Mouse (Mus musculus): ENCODE data around the gene Afdn. TPM values are rescaled to one million over a fixed set of nuclear protein-coding genes. Genes with fewer than 3 reads are reported as not detected.
"Not testable (repeated sequence)": the region's sequence is repeated elsewhere in the genome, so short reads cannot be mapped to it uniquely, and the experiment has no call there.

Gene Afdn
- polyA plus RNA-seq, 1 experiment from 2014 or later, result 9.5 TPM

GRCm38 (mm10) chr17:13913951-13914350 is 153.6 kb downstream of the Afdn start:
- Histone ChIP-seq H3K4me3 (replicated peaks) (no peak overlapping the region), H3K27ac (replicated peaks) (no peak overlapping the region), H3K9ac (no peak overlapping the region), H3K4me2 (no peak overlapping the region), H3K9me3 (replicated peaks) (no peaks in the 10 kb centered on the region), H3K27me3 (no peaks in the 10 kb centered on the region), H3K36me3 (replicated peaks) (no peaks in the 10 kb centered on the region), H3K4me1 (replicated peaks) (no peaks in the 10 kb centered on the region)
- WGBS (ENCODE audit: insufficient replicate concordance), result 63% methylated on average over 4 of the region's 4 CpGs
- no peak for ATAC-seq (ENCODE audit: insufficient read depth)

DNA sequence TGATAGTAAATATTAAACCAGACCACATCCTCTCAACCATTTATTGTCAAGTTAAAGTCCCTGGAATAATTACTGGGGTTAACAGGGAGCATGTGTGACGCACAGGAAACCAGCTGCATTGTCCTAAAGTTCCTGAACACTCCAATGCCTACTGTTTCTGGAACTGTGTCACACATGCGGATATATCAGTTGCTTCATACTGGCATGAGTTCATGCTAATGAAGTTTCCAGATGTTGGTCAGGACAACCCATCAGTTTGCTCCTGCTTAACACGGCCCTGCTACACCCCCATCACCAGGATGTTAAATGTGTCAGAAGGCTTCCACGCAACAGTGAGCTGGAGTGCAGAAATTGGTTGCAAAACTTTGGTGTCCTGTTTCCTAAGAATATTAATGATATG is 154.2 kb downstream of the Afdn start:
- Histone ChIP-seq H3K9me3 (replicated peaks) (no peaks in the 10 kb centered on the region), H3K36me3 (replicated peaks) (no peaks in the 10 kb centered on the region), H3K4me1 (replicated peaks) (no peaks in the 10 kb centered on the region), H3K9ac (no peak overlapping the region), H3K27me3 (no peaks in the 10 kb centered on the region), H3K27ac (replicated peaks) (no peak overlapping the region), H3K4me3 (replicated peaks) (no peak overlapping the region), H3K4me2 (no peak overlapping the region)
- WGBS (ENCODE audit: insufficient replicate concordance), result 50% methylated on average over 4 of the region's 4 CpGs
- no peak for ATAC-seq (ENCODE audit: insufficient read depth)

DNA sequence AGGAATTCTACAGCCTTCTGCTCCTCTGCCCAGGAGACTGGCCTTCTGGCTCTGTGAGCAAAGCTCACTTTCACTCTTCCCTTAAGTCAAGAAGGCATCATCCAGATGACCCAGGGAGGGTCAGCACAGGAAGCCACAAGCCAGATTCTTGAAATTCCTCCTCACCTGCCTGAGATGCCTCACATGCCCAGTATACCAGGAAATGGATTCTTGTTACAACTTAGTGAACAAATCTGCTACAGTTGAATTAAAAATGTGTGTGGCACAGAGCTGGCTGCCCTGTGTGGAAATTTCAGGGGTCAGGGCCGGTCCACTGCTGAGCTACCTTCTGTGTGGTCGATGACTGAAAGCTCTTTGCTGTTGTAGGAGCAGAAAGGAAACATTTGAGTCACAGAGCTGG is 160.4 kb downstream of the Afdn start:
- H3K4me2 ChIP-seq, result no peak overlapping the region
- H3K4me1 ChIP-seq (replicated peaks), result no peaks in the 10 kb centered on the region
- H3K36me3 ChIP-seq (replicated peaks), result no peaks in the 10 kb centered on the region
- H3K4me3 ChIP-seq (replicated peaks), result no peak overlapping the region
- no peak overlapping the region for H3K9ac ChIP-seq
- WGBS (ENCODE audit: insufficient replicate concordance), result 47% methylated on average over 2 of the region's 2 CpGs
- no peak overlapping the region for H3K27ac ChIP-seq (replicated peaks)
- ATAC-seq (ENCODE audit: insufficient read depth), result no peak
- H3K27me3 ChIP-seq, result no peaks in the 10 kb centered on the region
- H3K9me3 ChIP-seq (replicated peaks), result no peaks in the 10 kb centered on the region

GRCm38 (mm10) chr17:13923418-13923817 is 163.1 kb downstream of the Afdn start:
- Histone ChIP-seq H3K9ac (no peak overlapping the region), H3K4me3 (replicated peaks) (no peak overlapping the region), H3K36me3 (replicated peaks) (no peaks in the 10 kb centered on the region), H3K9me3 (replicated peaks) (no peaks in the 10 kb centered on the region), H3K4me1 (replicated peaks) (no peaks in the 10 kb centered on the region), H3K4me2 (no peak overlapping the region), H3K27me3 (no peaks in the 10 kb centered on the region), H3K27ac (replicated peaks) (no peak overlapping the region)
- WGBS (ENCODE audit: insufficient replicate concordance), result 31% methylated on average over 2 of the region's 2 CpGs
- ATAC-seq (ENCODE audit: insufficient read depth), result no peak

DNA sequence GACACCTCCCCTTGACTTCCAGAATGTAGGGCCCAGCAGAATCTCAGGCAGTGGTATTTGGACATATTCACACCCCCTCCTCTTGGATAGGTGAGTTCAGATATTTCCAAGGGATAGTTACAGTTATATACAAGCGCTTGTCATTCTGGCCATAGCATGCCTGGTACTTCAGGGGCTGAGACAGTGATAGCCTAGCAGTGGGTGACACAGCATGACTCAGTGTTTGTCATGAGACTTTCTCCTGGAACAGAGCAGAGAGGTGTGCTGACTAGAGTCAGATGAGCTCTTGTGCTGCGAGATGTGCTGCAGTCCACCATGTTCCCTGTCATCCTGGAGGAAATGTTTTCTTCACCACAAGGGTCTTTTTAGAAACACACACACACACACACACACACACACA is 164.2 kb downstream of the Afdn start:
- no peaks in the 10 kb centered on the region for H3K9me3 ChIP-seq (replicated peaks)
- ATAC-seq (ENCODE audit: insufficient read depth), result no peak
- H3K27me3 ChIP-seq, result no peaks in the 10 kb centered on the region
- no peak overlapping the region for H3K4me2 ChIP-seq
- WGBS (ENCODE audit: insufficient replicate concordance), result 61% methylated on average over 2 of the region's 2 CpGs
- H3K4me1 ChIP-seq (replicated peaks), result no peaks in the 10 kb centered on the region
- H3K9ac ChIP-seq, result no peak overlapping the region
- no peak overlapping the region for H3K27ac ChIP-seq (replicated peaks)
- H3K36me3 ChIP-seq (replicated peaks), result no peaks in the 10 kb centered on the region
- no peak overlapping the region for H3K4me3 ChIP-seq (replicated peaks)

DNA sequence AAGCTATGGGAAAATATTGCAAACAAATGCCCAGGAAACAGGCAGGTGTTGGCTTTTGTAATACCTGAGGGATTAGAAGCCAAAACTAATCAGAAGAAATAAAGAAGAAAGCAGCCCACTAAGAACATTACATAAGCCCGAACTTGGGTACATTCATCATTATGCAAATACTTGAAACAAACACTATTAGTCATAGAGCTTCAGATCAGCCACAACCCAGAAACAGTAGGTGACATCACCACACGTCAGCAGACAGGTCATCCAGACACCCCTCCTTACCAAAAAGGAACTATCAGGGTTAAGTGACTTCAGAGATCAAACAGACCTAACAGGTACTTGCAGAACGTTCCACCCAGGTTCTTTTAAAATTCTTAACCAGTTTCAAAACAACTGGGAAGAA is 165.6 kb downstream of the Afdn start:
- Histone ChIP-seq H3K4me3 (replicated peaks) (no peak overlapping the region), H3K9me3 (replicated peaks) (no peaks in the 10 kb centered on the region), H3K36me3 (replicated peaks) (no peaks in the 10 kb centered on the region), H3K27ac (replicated peaks) (no peak overlapping the region), H3K27me3 (no peaks in the 10 kb centered on the region), H3K4me1 (replicated peaks) (no peaks in the 10 kb centered on the region), H3K9ac (no peak overlapping the region), H3K4me2 (no peak overlapping the region)
- no peak for ATAC-seq (ENCODE audit: insufficient read depth)
- WGBS (ENCODE audit: insufficient replicate concordance), result 30% methylated on average over 3 of the region's 3 CpGs

DNA sequence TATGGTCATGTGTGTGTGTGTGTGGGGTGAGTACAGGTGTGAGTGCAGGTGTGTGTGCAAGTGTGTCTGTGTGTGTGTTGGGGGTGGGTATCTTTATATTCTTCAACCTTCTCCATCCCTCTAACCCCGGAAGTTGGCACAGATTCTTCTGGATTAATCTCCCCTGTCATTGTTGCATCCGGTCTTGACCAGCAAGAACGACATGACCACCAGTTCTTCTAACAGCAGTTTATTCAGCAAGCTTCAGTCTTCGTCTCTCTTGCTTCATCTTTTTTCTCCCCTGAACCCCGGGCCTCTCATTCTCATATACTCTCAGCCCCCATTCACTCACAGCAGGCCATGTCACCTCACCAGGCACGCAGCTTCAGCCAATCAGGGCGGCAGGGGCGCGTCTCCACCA is 170.1 kb downstream of the Afdn start:
- Histone ChIP-seq H3K4me2 (no peak overlapping the region), H3K9me3 (replicated peaks) (no peaks in the 10 kb centered on the region), H3K27me3 (no peaks in the 10 kb centered on the region), H3K36me3 (replicated peaks) (no peaks in the 10 kb centered on the region), H3K27ac (replicated peaks) (no peak overlapping the region), H3K4me1 (replicated peaks) (no peaks in the 10 kb centered on the region), H3K4me3 (replicated peaks) (no peak overlapping the region), H3K9ac (no peak overlapping the region)
- ATAC-seq (ENCODE audit: insufficient read depth), result no peak
- 50% methylated on average over 9 of the region's 9 CpGs for WGBS (ENCODE audit: insufficient replicate concordance)

- not testable (repeated sequence) for H3K27ac ChIP-seq (replicated peaks); H3K9ac ChIP-seq; H3K4me2 ChIP-seq; H3K4me3 ChIP-seq (replicated peaks); H3K9me3 ChIP-seq (replicated peaks); H3K4me1 ChIP-seq (replicated peaks); ATAC-seq (ENCODE audit: insufficient read depth); H3K36me3 ChIP-seq (replicated peaks); H3K27me3 ChIP-seq
- 72% methylated on average over 2 of the region's 2 CpGs for WGBS (ENCODE audit: insufficient replicate concordance)
These were observed 175.0 kb downstream of the Afdn start for GRCm38 (mm10) chr17:13935364-13935763.

DNA sequence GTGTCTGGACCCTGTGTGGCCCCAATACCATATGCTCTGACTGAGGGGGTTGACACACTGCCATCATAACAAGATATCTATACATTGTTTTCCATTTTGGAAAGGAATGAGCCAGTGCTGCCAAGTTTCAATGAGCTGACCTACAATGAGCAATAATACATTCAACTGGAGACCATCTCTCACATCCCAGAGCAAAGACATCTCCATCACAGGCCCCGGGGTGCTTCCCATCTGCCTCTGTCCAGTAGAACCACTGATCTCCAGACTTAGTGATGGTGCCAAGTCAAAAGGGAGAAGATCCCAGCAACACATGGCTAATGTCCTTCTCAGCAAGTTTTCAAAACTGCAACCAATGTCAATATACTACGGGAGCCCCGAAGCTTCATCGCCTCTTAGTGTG is 177.4 kb downstream of the Afdn start:
- no peak overlapping the region for H3K9ac ChIP-seq
- no peak overlapping the region for H3K27ac ChIP-seq (replicated peaks)
- no peaks in the 10 kb centered on the region for H3K4me1 ChIP-seq (replicated peaks)
- WGBS (ENCODE audit: insufficient replicate concordance), result 73% methylated on average over 4 of the region's 4 CpGs
- H3K4me2 ChIP-seq, result no peak overlapping the region
- H3K9me3 ChIP-seq (replicated peaks), result no peaks in the 10 kb centered on the region
- no peak overlapping the region for H3K4me3 ChIP-seq (replicated peaks)
- H3K27me3 ChIP-seq, result no peaks in the 10 kb centered on the region
- H3K36me3 ChIP-seq (replicated peaks), result no peaks in the 10 kb centered on the region
- ATAC-seq (ENCODE audit: insufficient read depth), result no peak

GRCm38 (mm10) chr17:13938652-13939051 is 178.3 kb downstream of the Afdn start:
- WGBS (ENCODE audit: insufficient replicate concordance), result 55% methylated on average over 3 of the region's 3 CpGs
- Histone ChIP-seq H3K4me2 (no peak overlapping the region), H3K9me3 (replicated peaks) (no peaks in the 10 kb centered on the region), H3K27me3 (no peaks in the 10 kb centered on the region), H3K4me3 (replicated peaks) (no peak overlapping the region), H3K36me3 (replicated peaks) (no peaks in the 10 kb centered on the region), H3K4me1 (replicated peaks) (no peaks in the 10 kb centered on the region), H3K9ac (no peak overlapping the region), H3K27ac (replicated peaks) (no peak overlapping the region)
- no peak for ATAC-seq (ENCODE audit: insufficient read depth)

GRCm38 (mm10) chr17:13939231-13939630 is 178.9 kb downstream of the Afdn start:
- 66% methylated on average over 2 of the region's 2 CpGs for WGBS (ENCODE audit: insufficient replicate concordance)
- H3K4me3 ChIP-seq (replicated peaks); H3K4me2 ChIP-seq; H3K27me3 ChIP-seq; ATAC-seq (ENCODE audit: insufficient read depth); H3K9ac ChIP-seq; H3K36me3 ChIP-seq (replicated peaks); H3K4me1 ChIP-seq (replicated peaks); H3K9me3 ChIP-seq (replicated peaks); H3K27ac ChIP-seq (replicated peaks): not testable (repeated sequence)

- Histone ChIP-seq H3K4me3 (replicated peaks) (no peak overlapping the region), H3K9me3 (replicated peaks) (no peaks in the 10 kb centered on the region), H3K4me1 (replicated peaks) (no peaks in the 10 kb centered on the region), H3K27ac (replicated peaks) (no peak overlapping the region), H3K9ac (no peak overlapping the region), H3K36me3 (replicated peaks) (no peaks in the 10 kb centered on the region), H3K27me3 (no peaks in the 10 kb centered on the region), H3K4me2 (no peak overlapping the region)
- no peak for ATAC-seq (ENCODE audit: insufficient read depth)
- 33% methylated on average over 1 of the region's 1 CpGs for WGBS (ENCODE audit: insufficient replicate concordance)
These were observed 180.1 kb downstream of the Afdn start for GRCm38 (mm10) chr17:13940487-13940886.
